Mouse (Mus musculus) kidney, adult 8-10 months (tissue): ENCODE results near the gene Esp18.

ENCODE experiments used
- DNase-seq, 2 experiments: peaks; one replicate each; pipeline ENCODE4 v3.0.0; 2022

Esp18 gene

GRCm38 (mm10) chr17:39406059-39406458 lies at the start of gene Esp18:
TSS of gene Esp18 (plus strand) at chr17:39406359.
- no peak for DNase-seq

- no peak for DNase-seq
These were observed 42.8 kb upstream of the Esp18 start for GRCm38 (mm10) chr17:39363316-39363715.
